ENCODE assay signal across 16 mouse cellular contexts in the genomic region with DNA sequence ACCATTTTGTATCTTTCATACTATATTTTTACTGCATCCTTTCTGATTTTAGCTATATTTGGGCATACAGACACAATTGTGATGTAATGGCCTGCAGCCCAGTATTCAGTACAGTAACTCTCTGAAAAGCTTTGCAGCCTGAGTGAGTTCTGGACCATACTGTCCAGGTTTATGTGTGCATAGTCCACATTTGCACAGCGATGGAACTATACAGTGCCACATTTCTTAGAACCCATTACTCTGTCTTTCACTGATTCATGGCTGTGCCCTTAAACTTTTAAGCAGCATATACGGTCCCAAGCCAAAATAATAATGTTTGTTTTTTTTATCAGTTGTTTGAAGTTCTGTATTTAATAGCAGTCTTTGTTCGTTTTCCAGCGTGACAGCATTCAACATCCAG. TPM values are rescaled to one million over a fixed set of nuclear protein-coding genes. Genes with fewer than 3 reads are reported as not detected.
DNase-seq lines count a peak whose midpoint lies in the region; ATAC-seq and TF ChIP-seq lines count a peak whose summit lies in the region.
"Had no signal": no experiment of that assay in that cellular context is flagged by ENCODE, and none has a peak within 500 bp of the region (broad histone marks: within the 10 kb centered on the region; RNA-seq: fewer than 3 reads in every experiment).

No protein-coding gene starts in this region.

- no peak overlapping the region for H3K4me3 ChIP-seq in hindbrain, embryonic 13.5 days
- no peak overlapping the region for H3K4me3 ChIP-seq in midbrain, embryonic 14.5 days (replicated peaks; ENCODE audit: low read depth, low read length)
- H3K4me3 ChIP-seq: heart, adult 2 months; liver, embryonic 13.5 days had no signal

- no peak overlapping the region for H3K27ac ChIP-seq in hindbrain, embryonic 13.5 days
- H3K27ac ChIP-seq in midbrain, embryonic 14.5 days (replicated peaks; ENCODE audit: low read depth, low read length) = no peak overlapping the region; the same call in 1 of the 2 replicates
- H3K27ac ChIP-seq: heart, adult 2 months; kidney, postnatal 0 days; limb, embryonic 12.5 days; liver, embryonic 13.5 days had no signal

- H3K9ac ChIP-seq in hindbrain, embryonic 13.5 days = no peak overlapping the region
- H3K9ac ChIP-seq in midbrain, embryonic 14.5 days (replicated peaks; ENCODE audit: low read length) = no peak overlapping the region
- H3K9ac ChIP-seq: liver, embryonic 13.5 days; lung, embryonic 14.5 days had no signal

- TF ChIP-seq CTCF in brain, embryonic 14.5 days (IDR thresholded peaks at IDR 0.05; ENCODE audit: borderline replicate concordance, extremely low read depth, insufficient read depth, insufficient read length) = no peak

- H3K9me3 ChIP-seq in hindbrain, embryonic 13.5 days = no peaks in the 10 kb centered on the region
- H3K9me3 ChIP-seq in midbrain, embryonic 14.5 days (ENCODE audit: control insufficient read depth, low read length) = no peaks in the 10 kb centered on the region
- H3K9me3 ChIP-seq: heart, embryonic 15.5 days; limb, embryonic 12.5 days; liver, embryonic 13.5 days had no signal

- intact Hi-C loops in heart, postnatal 25 days (cut with DNase I) = no loop called here

- no peak for ATAC-seq in hindbrain, embryonic 13.5 days (ENCODE audit: low FRiP score)
- ATAC-seq in midbrain, embryonic 14.5 days (ENCODE audit: low FRiP score, low TSS enrichment) = peak; percentile 44; the same call in 1 of the 2 replicates

- H3K4me1 ChIP-seq in hindbrain, embryonic 13.5 days (replicated peaks) = peaks cover 10% of the 10 kb centered on the region; the same call in 1 of the 2 replicates
- H3K4me1 ChIP-seq in midbrain, embryonic 14.5 days (ENCODE audit: control insufficient read depth, insufficient read depth, low read length) = no peaks in the 10 kb centered on the region
- H3K4me1 ChIP-seq: liver, embryonic 13.5 days had no signal

- H3K27me3 ChIP-seq in hindbrain, embryonic 13.5 days = no peaks in the 10 kb centered on the region
- H3K27me3 ChIP-seq in midbrain, embryonic 14.5 days (ENCODE audit: control insufficient read depth, insufficient read depth, low read length) = no peaks in the 10 kb centered on the region
- H3K27me3 ChIP-seq: heart, embryonic 15.5 days; limb, embryonic 12.5 days; liver, embryonic 13.5 days had no signal

- no peaks in the 10 kb centered on the region for H3K36me3 ChIP-seq in hindbrain, embryonic 13.5 days
- no peaks in the 10 kb centered on the region for H3K36me3 ChIP-seq in midbrain, embryonic 14.5 days (ENCODE audit: control insufficient read depth, insufficient read depth, low read length)
- H3K36me3 ChIP-seq: heart, embryonic 15.5 days; limb, embryonic 12.5 days; liver, embryonic 13.5 days had no signal

- 47% methylated on average over 4 of the region's 4 CpGs for WGBS in hindbrain, embryonic 13.5 days
- WGBS in midbrain, embryonic 14.5 days = 41% methylated on average over 4 of the region's 4 CpGs

- TF ChIP-seq POLR2A in brain, embryonic 14.5 days (IDR thresholded peaks at IDR 0.05; ENCODE audit: borderline replicate concordance, extremely low read depth, insufficient read depth, insufficient read length, poor library complexity, severe bottlenecking) = no peak

- peak overlapping the region; percentile 60; the same call in 1 of the 2 replicates for H3K4me2 ChIP-seq in hindbrain, embryonic 13.5 days
- peak overlapping the region; percentile 62 for H3K4me2 ChIP-seq in midbrain, embryonic 14.5 days (ENCODE audit: low read length)

- DNase-seq in heart, adult 11 months = peak; percentile 4
- no peak for DNase-seq in heart, postnatal 25 days (ENCODE audit: low spot score)
- peak; percentile 44 for DNase-seq in brain, embryonic 14.5 days (ENCODE audit: low read depth)
- DNase-seq in midbrain, embryonic 14.5 days = no peak
- no peak for DNase-seq in cerebellum, postnatal 4 days (ENCODE audit: low spot score in 2 of 2)
- no peak for DNase-seq in ovary, adult 18-20 months (ENCODE audit: low spot score)
- DNase-seq: B cell, adult 2 months; gastrocnemius, postnatal 14 days; liver, embryonic 13.5 days; thymus, adult 2 months had no signal

RNA-seq across cellular contexts. Expression of a gene that starts 25.2 kb away (rescaled TPM):
- 10 to 100 TPM; 14.7 to 17.1 TPM for total RNA-seq in heart, postnatal 25 days (2021)
- 18.5 and 22.8 TPM in 2 replicates for polyA plus RNA-seq in brain, embryonic 14.5 days (2012; rRNA removed)
- polyA plus RNA-seq in hindbrain, embryonic 13.5 days (2015; fragmentation: Nextera tagmentation; extraction: Ambion mirVana) = 45.4 and 49.2 TPM in 2 replicates
- polyA plus RNA-seq in midbrain, embryonic 14.5 days (2014; fragmentation: Nextera tagmentation; extraction: Ambion mirVana) = 30.1 and 43.6 TPM in 2 replicates

Comparison
In these comparisons a context has a peak if more than half of its experiments do, and no peak if none do; other contexts are left out.
1. DNase-seq: peak in heart, adult 11 months (single experiment) and brain, embryonic 14.5 days (single experiment); none in heart, postnatal 25 days (single experiment), midbrain, embryonic 14.5 days (single experiment), cerebellum, postnatal 4 days (0 of 2) and ovary, adult 18-20 months (single experiment).